Mouse (Mus musculus) frontal cortex, postnatal 25 days (tissue): Measurements from ENCODE around the gene Nrtn.
A peak's percentile ranks its signal among the peaks of the same experiment; 100 is the strongest.

Source experiments
- DNase-seq, 2 experiments: peaks; one replicate each; pipeline ENCODE4 v3.0.0; 2022; ENCODE audit warnings: low spot score in 2 of 2

Gene Nrtn

DNA sequence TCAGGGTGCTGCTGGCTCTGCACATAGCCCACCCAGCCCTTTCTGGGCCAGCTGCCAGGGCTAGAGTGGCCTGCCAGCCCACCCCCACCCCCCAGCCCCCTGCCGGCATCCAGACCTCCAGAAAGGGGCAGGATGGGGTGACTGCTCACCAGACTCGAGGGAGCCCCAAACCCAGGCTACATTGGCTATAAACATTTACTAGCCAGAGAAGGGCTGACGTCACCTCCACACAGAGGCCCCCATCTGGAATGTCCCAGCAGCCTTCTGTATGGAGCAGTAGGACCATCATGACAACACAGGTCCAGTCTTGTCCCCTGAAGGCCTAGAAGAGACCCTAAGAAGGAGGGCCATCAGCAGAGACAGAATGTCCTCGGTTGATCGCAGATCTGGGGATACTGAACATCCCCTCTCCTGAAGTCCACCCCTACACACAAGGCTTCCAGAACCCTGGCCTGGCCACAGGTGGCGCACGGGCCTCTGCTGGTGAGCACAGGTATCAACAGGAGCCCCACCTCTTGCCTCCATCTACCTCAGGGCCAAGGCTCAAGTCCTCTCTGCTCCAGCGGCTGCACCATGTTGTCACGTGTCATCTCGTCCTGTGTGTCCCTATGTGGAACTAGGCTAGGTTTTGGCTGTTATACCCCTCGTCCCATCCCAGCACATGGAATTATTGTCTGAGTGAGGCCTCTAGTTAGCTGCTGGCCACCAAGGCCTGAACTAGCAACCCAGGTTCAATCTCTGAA, 33.7 kb downstream of the Nrtn start:
- no peak for DNase-seq

DNA sequence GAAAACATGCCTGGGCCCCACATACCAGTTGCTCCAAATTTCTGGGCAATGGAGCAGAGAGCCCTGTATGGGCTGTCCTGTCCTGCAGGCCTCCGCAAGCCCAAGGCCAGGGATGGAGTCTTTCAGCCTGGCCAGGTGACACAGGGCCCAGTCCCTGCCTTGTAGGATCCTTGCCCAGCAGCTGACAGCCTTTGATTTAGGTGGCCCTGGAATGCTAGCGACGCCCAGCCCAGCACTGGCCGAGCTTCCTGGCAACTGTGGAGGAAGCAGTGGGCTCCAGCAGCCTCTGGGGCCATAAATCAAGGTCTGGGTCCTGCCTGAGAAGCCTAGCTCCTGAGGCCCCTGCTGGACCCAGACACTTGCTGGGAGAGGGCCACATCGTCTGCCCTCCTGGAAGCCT, 34.9 kb downstream of the Nrtn start:
- DNase-seq: no peak

DNA sequence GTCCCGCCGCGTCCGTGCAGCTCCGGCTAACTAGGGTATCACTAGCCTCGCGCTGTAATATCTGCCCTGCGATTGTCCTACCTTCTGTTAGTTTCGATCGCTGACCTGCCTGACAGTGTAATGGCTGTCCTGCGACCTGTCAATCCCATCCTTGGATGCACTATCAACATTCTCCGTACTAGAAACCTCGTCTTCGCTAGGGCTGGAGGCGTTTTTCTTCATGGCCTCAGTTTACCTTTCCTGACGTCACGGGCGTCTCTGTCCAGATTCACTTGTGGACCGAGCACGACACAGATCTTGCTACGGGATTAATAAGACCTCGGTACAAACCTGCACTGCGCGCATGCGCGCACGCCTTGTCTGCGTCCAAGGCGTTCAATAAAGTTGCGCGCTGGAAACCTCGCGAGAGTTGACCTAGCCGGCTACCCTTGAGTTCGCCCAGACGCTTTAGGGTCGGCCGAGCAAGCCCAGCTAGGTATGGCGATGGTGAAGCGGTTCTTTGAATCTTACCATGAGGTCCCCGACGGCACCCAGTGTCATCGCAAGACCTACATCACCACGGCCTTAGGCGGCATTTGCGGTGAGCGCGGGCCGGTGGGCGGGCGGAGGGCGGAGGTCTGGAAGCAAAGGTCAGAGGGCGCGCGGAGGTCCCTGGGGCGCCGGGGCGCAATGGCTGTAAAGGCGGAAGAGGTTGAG, 39.8 kb downstream of the Nrtn start, which contains the start of the genes Ndufa11 and Vmac:
TSS of gene Ndufa11 (plus strand) at position 405 of the 696 bp plus-strand sequence.
TSS of gene Vmac (minus strand) at position 660 of the 696 bp plus-strand sequence.
- peak; percentile 90 to 93 for DNase-seq

DNA sequence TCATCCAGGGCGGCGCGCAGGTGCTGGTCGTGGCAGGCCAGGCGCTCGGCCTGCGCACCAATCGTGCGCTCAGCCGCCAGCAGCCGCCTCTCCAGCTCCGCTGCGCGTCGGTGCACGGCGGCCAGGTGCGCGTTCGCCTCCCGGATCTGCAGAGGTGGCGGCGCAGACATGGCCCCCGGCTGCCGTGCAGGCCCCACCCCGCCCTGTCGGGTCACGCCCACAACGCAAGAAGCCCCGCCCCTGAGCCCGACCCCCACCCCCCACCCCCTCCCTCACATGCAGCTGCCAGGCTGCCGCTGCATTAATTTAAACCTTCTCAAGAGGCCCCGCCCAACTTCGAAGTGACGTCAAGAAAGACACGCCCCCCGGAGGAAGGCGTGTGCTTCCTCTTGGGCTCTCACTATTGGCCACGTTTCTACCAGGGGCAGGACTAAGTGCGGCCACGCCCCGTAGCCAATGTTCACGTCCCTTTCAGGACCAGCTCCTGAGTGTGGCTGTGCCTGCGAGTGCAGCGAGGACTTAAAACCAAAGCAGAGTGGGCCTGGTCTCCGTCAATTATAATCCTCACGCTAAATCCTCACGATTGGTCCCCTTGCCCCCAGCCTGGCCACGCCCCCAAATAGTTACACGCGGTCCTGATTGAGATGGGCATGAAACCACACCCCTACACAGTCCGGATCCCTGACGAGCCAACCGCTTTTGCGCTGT, 40.5 kb downstream of the Nrtn start:
- peak; percentile 93 to 95 for DNase-seq

DNA sequence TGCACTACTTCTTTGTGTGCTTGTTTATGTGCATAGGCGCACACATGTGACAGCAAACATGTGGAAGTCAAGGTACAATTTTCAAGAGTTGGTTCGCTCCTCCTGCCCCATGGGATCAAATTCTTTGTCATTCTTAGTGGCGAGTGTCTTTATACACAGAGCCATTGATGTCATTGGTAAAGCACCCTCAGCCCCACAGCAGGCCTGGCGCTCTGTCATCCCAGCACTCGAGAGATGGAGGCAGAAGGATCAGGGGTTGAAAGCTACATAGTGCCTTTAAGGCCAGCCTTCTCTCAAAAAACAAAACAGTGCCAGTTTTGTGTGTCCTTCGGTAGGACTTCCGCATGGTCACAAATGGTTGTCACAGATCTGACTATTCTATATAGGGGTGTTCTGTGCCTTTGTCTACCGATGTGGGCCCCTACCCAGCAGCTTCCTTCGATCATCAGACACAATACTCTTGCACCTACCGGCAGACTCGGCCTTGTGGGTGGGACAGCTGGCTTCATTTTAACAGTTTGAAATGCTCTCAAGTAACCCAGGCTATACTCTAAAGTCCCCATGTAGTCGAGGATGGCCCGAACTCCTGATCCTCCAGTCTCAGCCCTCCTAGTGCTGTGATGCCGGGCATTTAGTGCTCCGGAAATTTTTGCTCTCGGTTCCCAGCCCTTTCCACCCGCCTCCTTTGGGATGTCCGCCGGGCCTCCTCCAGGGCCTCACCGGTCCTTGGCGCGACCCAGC, 41.2 kb downstream of the Nrtn start:
- DNase-seq: peak in 1 of 2 experiments; percentile 23

DNA sequence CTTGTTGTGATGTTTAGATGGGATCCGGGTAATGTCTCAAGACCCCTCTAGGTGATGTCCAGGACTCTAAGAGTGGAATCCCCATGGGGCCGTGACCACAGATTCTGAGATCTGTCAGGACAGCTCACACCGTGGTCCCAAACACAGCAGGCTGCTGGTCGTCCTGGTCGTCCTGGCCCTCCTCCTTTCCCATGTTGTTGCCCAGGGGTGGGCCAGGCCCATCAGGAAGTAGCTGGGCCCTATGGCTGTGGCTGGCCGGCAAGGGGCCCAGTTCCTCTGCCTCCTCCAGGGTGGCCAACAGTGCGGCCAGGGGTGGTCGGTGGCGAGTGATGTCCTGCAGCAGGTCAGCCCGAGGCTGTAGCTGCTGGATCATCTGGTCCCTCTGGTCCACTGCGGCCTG, 42.0 kb downstream of the Nrtn start:
- DNase-seq: no peak

DNA sequence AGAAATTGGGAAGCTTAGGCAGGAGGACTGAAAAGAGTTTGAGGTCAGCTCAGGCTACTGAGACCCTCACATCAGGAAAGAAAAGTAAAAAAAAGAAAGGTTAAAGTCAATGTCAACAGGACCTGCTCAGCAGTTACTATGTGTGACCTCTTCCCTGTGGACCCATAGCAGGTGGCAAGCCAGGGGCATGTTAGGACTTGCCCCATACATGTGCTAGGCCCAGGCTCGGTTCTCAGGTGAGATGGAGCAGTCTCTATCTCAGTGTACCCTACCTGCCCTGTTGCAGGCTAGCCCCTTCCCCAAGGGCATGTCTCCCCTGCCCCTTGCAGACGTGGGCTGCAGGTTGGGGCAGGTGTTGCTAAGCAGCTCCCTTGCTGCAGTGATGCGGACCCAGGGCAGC, 47.6 kb downstream of the Nrtn start:
- no peak for DNase-seq

DNA sequence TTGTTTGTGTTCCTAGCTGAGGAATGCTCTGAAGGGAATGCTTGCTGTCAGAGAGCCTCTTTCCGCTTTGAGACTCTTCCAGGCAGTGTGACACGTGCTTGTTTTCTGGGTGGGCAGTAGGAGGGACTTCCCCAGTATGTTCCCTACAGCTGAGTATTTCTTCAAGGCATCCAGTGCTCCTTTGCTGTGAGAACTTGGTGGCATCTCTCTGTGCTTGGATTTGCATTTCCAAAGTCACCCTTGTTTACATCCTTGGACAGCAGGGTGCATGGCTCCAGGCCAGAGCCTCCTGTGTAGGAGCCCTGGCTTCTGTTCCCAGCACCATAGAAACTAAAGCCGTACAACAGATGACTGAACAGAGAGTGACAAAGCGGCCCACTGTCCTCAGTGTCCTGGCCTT, 48.6 kb downstream of the Nrtn start:
- no peak for DNase-seq

DNA sequence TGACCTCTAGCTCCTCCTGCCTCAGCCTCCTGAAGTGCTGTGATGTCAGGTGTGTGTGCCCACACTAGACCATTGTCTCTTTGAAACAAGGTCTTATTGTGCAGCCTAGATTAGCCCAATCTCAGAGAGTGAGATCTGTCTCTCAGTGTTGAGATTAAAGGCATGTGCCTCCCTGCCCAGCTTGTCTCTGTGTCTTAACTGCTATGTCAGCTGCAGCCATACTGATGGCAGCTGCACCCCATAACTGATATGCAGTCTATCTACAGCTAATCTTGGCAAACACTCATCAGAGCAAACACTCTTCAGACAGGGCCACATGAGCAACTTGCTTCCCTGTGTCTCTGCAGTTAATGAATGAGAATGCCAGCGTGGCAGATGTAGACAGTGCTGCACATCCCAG, 50.8 kb downstream of the Nrtn start:
- no peak for DNase-seq

DNA sequence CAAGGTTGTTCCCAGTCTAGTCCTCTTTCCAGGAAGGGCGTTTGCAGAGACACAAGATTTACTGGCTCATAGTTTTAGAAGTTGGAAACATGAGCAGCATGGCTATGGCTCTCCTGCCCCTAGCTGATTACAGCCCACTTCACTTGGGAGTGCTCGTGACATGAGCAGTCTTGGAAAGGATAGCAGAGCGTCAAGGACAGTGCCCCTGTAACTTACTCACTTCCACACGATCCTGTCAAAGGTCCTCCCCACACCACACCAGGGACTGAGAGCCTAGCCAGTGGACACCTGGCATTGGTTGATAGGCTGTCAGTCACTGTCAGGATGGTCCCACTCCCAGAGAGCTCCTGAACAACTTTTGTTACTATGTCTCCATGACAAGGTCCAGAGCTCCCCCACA, 54.3 kb downstream of the Nrtn start:
- DNase-seq: no peak
